19 mouse cellular contexts compared by ENCODE assay signal in genomic region chr6:8759901-8760300, GRCm38 (mm10). TPM values are rescaled to one million over a fixed set of nuclear protein-coding genes. Genes with fewer than 3 reads are reported as not detected.
DNase-seq lines count a peak whose midpoint lies in the region; ATAC-seq lines count a peak whose summit lies in the region.
"Had no signal": no experiment of that assay in that cellular context is flagged by ENCODE, and none has a peak within 500 bp of the region (broad histone marks: within the 10 kb centered on the region; RNA-seq: fewer than 3 reads in every experiment).

No protein-coding gene starts in this region.

- 51% methylated on average over 1 of the region's 1 CpGs for WGBS in heart, embryonic 12.5 days
- WGBS in lung, embryonic 16.5 days, result 53% methylated on average over 1 of the region's 1 CpGs
- 76% methylated on average over 1 of the region's 1 CpGs for WGBS in liver, embryonic 12.5 days (ENCODE audit: insufficient replicate concordance)

- intact Hi-C loops in heart, postnatal 36 days (cut with DNase I), result no loop called here

- no peaks in the 10 kb centered on the region for H3K9me3 ChIP-seq in heart, embryonic 12.5 days (replicated peaks)
- H3K9me3 ChIP-seq in lung, embryonic 16.5 days (ENCODE audit: control insufficient read depth, low read length), result no peaks in the 10 kb centered on the region
- no peaks in the 10 kb centered on the region for H3K9me3 ChIP-seq in liver, embryonic 12.5 days (replicated peaks)
- H3K9me3 ChIP-seq: embryonic facial prominence, embryonic 12.5 days; forebrain, embryonic 15.5 days; heart, embryonic 15.5 days; hindbrain, embryonic 15.5 days had no signal

- no peak overlapping the region for H3K4me2 ChIP-seq in heart, embryonic 12.5 days
- H3K4me2 ChIP-seq in lung, embryonic 16.5 days (ENCODE audit: low read depth, low read length), result no peak overlapping the region
- no peak overlapping the region for H3K4me2 ChIP-seq in liver, embryonic 12.5 days
- H3K4me2 ChIP-seq: embryonic facial prominence, embryonic 12.5 days; forebrain, embryonic 15.5 days; heart, embryonic 15.5 days; hindbrain, embryonic 15.5 days had no signal

- H3K9ac ChIP-seq in heart, embryonic 12.5 days, result no peak overlapping the region
- no peak overlapping the region for H3K9ac ChIP-seq in lung, embryonic 16.5 days (ENCODE audit: low read length)
- no peak overlapping the region for H3K9ac ChIP-seq in liver, embryonic 12.5 days
- H3K9ac ChIP-seq: embryonic facial prominence, embryonic 12.5 days; forebrain, embryonic 15.5 days; heart, embryonic 15.5 days; hindbrain, embryonic 15.5 days had no signal

- no peak overlapping the region for H3K4me3 ChIP-seq in heart, embryonic 12.5 days
- H3K4me3 ChIP-seq in lung, embryonic 16.5 days (ENCODE audit: low read length), result no peak overlapping the region
- no peak overlapping the region for H3K4me3 ChIP-seq in liver, embryonic 12.5 days
- H3K4me3 ChIP-seq: embryonic facial prominence, embryonic 12.5 days; forebrain, embryonic 15.5 days; heart, embryonic 15.5 days; hindbrain, embryonic 15.5 days had no signal

- no peaks in the 10 kb centered on the region for H3K27me3 ChIP-seq in heart, embryonic 12.5 days (replicated peaks)
- no peaks in the 10 kb centered on the region for H3K27me3 ChIP-seq in lung, embryonic 16.5 days (ENCODE audit: control insufficient read depth, insufficient read depth, low read depth, low read length)
- H3K27me3 ChIP-seq in liver, embryonic 12.5 days (replicated peaks), result no peaks in the 10 kb centered on the region
- H3K27me3 ChIP-seq: embryonic facial prominence, embryonic 12.5 days; forebrain, embryonic 15.5 days; heart, embryonic 15.5 days; hindbrain, embryonic 15.5 days had no signal

- peak; percentile 23 for DNase-seq in adrenal gland, postnatal 10 days
- no peak for DNase-seq in adrenal gland, adult 18-20 months (ENCODE audit: low spot score in 2 of 2)
- DNase-seq in heart, postnatal 36 days, result no peak
- no peak for DNase-seq in lung, postnatal 4 days
- DNase-seq in lung, postnatal 36 days, result peak; percentile 55
- DNase-seq: adrenal gland, adult 8-10 months; cerebellum, adult 11-12 months; cerebellum, adult 9-10 months; cerebellum, postnatal 25 days; gastrocnemius, postnatal 36 days had no signal

- peaks cover 15% of the 10 kb centered on the region for H3K4me1 ChIP-seq in heart, embryonic 12.5 days (replicated peaks)
- peaks cover 2% of the 10 kb centered on the region; the same call in 1 of the 2 replicates for H3K4me1 ChIP-seq in lung, embryonic 16.5 days (replicated peaks; ENCODE audit: control insufficient read depth, insufficient read depth, low read length)
- peaks cover 11% of the 10 kb centered on the region for H3K4me1 ChIP-seq in liver, embryonic 12.5 days
- H3K4me1 ChIP-seq: embryonic facial prominence, embryonic 12.5 days; forebrain, embryonic 15.5 days; hindbrain, embryonic 15.5 days had no signal

- no peaks in the 10 kb centered on the region for H3K36me3 ChIP-seq in heart, embryonic 12.5 days
- H3K36me3 ChIP-seq in lung, embryonic 16.5 days (ENCODE audit: control insufficient read depth, insufficient read depth, low read length), result no peaks in the 10 kb centered on the region
- H3K36me3 ChIP-seq in liver, embryonic 12.5 days, result no peaks in the 10 kb centered on the region
- H3K36me3 ChIP-seq: embryonic facial prominence, embryonic 12.5 days; forebrain, embryonic 15.5 days; heart, embryonic 15.5 days; hindbrain, embryonic 15.5 days had no signal

- peak overlapping the region; percentile 27; the same call in 1 of the 2 replicates for H3K27ac ChIP-seq in heart, embryonic 12.5 days (ENCODE audit: poor library complexity, severe bottlenecking)
- no peak overlapping the region for H3K27ac ChIP-seq in lung, embryonic 16.5 days (ENCODE audit: low read length)
- no peak overlapping the region for H3K27ac ChIP-seq in liver, embryonic 12.5 days
- H3K27ac ChIP-seq: embryonic facial prominence, embryonic 12.5 days; forebrain, embryonic 15.5 days; heart, embryonic 15.5 days; hindbrain, embryonic 15.5 days had no signal

- ATAC-seq in heart, embryonic 12.5 days (ENCODE audit: insufficient number of reproducible peaks, low FRiP score), result no peak
- ATAC-seq in lung, embryonic 16.5 days (ENCODE audit: low read depth), result peak; percentile 28; the same call in 1 of the 2 replicates
- ATAC-seq in liver, embryonic 12.5 days, result no peak
- ATAC-seq: forebrain, embryonic 15.5 days; intestine, embryonic 16.5 days had no signal

RNA-seq across cellular contexts. Expression of gene Ica1, which starts 18.4 kb away (rescaled TPM):
- 10 to 100 TPM; 17.5 to 25.5 TPM for total RNA-seq in adrenal gland, postnatal 10 days (2021)
- 10 to 100 TPM; 20.2 to 38.2 TPM for total RNA-seq in adrenal gland, adult 18-20 months (2021)
- 30.5 and 33.2 TPM in 2 replicates for polyA plus RNA-seq in heart, embryonic 12.5 days (2016; fragmentation: Nextera tagmentation; extraction: Ambion mirVana)
- total RNA-seq in heart, postnatal 36 days (2021), result 1 to 10 TPM; 6.8 to 8.0 TPM
- polyA plus RNA-seq in lung, embryonic 16.5 days (2015; fragmentation: Nextera tagmentation; extraction: Ambion mirVana), result 39.8 and 40.6 TPM in 2 replicates
- polyA plus RNA-seq in liver, embryonic 12.5 days (2016; fragmentation: Nextera tagmentation; extraction: Ambion mirVana), result 8.8 TPM in 2 replicates
- total RNA-seq: MEL had no signal

Comparison
In these comparisons a context has a peak if more than half of its experiments do, and no peak if none do; other contexts are left out.
1. DNase-seq: peak in adrenal gland, postnatal 10 days (single experiment) and lung, postnatal 36 days (single experiment); none in adrenal gland, adult 18-20 months (0 of 2), heart, postnatal 36 days (0 of 2) and lung, postnatal 4 days (0 of 2).